Mouse (Mus musculus): ENCODE data around the gene Ankrd17.

GRCm38 (mm10) chr5:90331071-90331470, 35.3 kb downstream of the Ankrd17 start:
- TF ChIP-seq POLR2A (IDR thresholded peaks at IDR 0.05; ENCODE audit: insufficient read depth, low read depth, low read length), result no peak
- TF ChIP-seq CTCF (IDR thresholded peaks at IDR 0.05), result no peak
- TF ChIP-seq EP300 (IDR thresholded peaks at IDR 0.05; ENCODE audit: insufficient read depth, low read depth, low read length), result no peak
